Mouse (Mus musculus) erythroblast, adult 5-6 weeks (primary cell): ENCODE data around the gene Srrm3. TPM values are rescaled to one million over a fixed set of nuclear protein-coding genes. Genes with fewer than 3 reads are reported as not detected.

ENCODE experiments used
- ATAC-seq: replicated peaks from 2 replicates; pipeline ENCODE4 v1.8.0; 2016; ENCODE audit warnings: moderate number of reproducible peaks, mild to moderate bottlenecking, moderate TSS enrichment, inconsistent platforms; ENCODE audit not compliant: poor library complexity, low FRiP score, severe bottlenecking
- total RNA-seq, 2 experiments: library from RNA; stranded (forward) in 1 of 2; stranded (reverse) in 1 of 2; fragments of 150-400 nt in 1 of 2; fragments of 200-764, 138-1000 nt in 1 of 2; gene quantifications; 2 replicates each; pipeline versions ENCODE4 v1.2.3 to v1.2.4; 2015 to 2017; ENCODE audit warnings: low replicate concordance in 2 of 2

Gene Srrm3
- total RNA-seq, 2 experiments from 2014 or later = not detected

GRCm38 (mm10) chr5:135919902-135920301, 113.2 kb downstream of the Srrm3 start:
- no peak for ATAC-seq

- no peak for ATAC-seq
Measured at GRCm38 (mm10) chr5:135923901-135924300, 117.2 kb downstream of the Srrm3 start.

Other genes starting within 250 kb of the Srrm3 start
- not detected in 2 replicates for gene Ccl26, start 243.3 kb upstream of the Srrm3 start, total RNA-seq (2015; ENCODE audit: low replicate concordance)
- gene Ccl26, start 243.3 kb upstream of the Srrm3 start, total RNA-seq (2017; ENCODE audit: low replicate concordance) = not detected in 2 replicates
- not detected in 2 replicates for gene Ccl24, start 233.8 kb upstream of the Srrm3 start, total RNA-seq (2015; ENCODE audit: low replicate concordance)
- not detected in 2 replicates for gene Ccl24, start 233.8 kb upstream of the Srrm3 start, total RNA-seq (2017; ENCODE audit: low replicate concordance)
- 9.6 and 9.8 TPM in 2 replicates for gene Rhbdd2, start 174.3 kb upstream of the Srrm3 start, total RNA-seq (2015; ENCODE audit: low replicate concordance)
- 0.28 and 5.1 TPM in 2 replicates for gene Rhbdd2, start 174.3 kb upstream of the Srrm3 start, total RNA-seq (2017; ENCODE audit: low replicate concordance)
- 8.8 and 9.0 TPM in 2 replicates for gene Por, start 136.9 kb upstream of the Srrm3 start, total RNA-seq (2015; ENCODE audit: low replicate concordance)
- 9.9 and 14.5 TPM in 2 replicates for gene Por, start 136.9 kb upstream of the Srrm3 start, total RNA-seq (2017; ENCODE audit: low replicate concordance)
- 0.58 and 5.4 TPM in 2 replicates for gene Tmem120a, start 62.4 kb upstream of the Srrm3 start, total RNA-seq (2015; ENCODE audit: low replicate concordance)
- 6.0 and 8.7 TPM in 2 replicates for gene Tmem120a, start 62.4 kb upstream of the Srrm3 start, total RNA-seq (2017; ENCODE audit: low replicate concordance)
- not detected in 2 replicates for gene Styxl1, start 28.5 kb upstream of the Srrm3 start, total RNA-seq (2015; ENCODE audit: low replicate concordance)
- gene Styxl1, start 28.5 kb upstream of the Srrm3 start, total RNA-seq (2017; ENCODE audit: low replicate concordance) = not detected in 2 replicates
- 106 and 152 TPM in 2 replicates for gene Mdh2, start 28.4 kb upstream of the Srrm3 start, total RNA-seq (2015; ENCODE audit: low replicate concordance)
- gene Mdh2, start 28.4 kb upstream of the Srrm3 start, total RNA-seq (2017; ENCODE audit: low replicate concordance) = 47.2 and 55.1 TPM in 2 replicates
- not detected in 2 replicates for gene Hspb1, start 81.0 kb downstream of the Srrm3 start, total RNA-seq (2015; ENCODE audit: low replicate concordance)
- gene Hspb1, start 81.0 kb downstream of the Srrm3 start, total RNA-seq (2017; ENCODE audit: low replicate concordance) = not detected in 2 replicates
- 14.8 and 40.5 TPM in 2 replicates for gene Ywhag, start 127.7 kb downstream of the Srrm3 start, total RNA-seq (2015; ENCODE audit: low replicate concordance)
- 17.3 and 17.9 TPM in 2 replicates for gene Ywhag, start 127.7 kb downstream of the Srrm3 start, total RNA-seq (2017; ENCODE audit: low replicate concordance)
- gene Ssc4d, start 167.6 kb downstream of the Srrm3 start, total RNA-seq (2015; ENCODE audit: low replicate concordance) = 6.0 and 6.3 TPM in 2 replicates
- gene Ssc4d, start 167.6 kb downstream of the Srrm3 start, total RNA-seq (2017; ENCODE audit: low replicate concordance) = 0.56 TPM in 1 of 2 replicates, not detected in the other
- not detected in 2 replicates for gene Zp3, start 173.2 kb downstream of the Srrm3 start, total RNA-seq (2015; ENCODE audit: low replicate concordance)
- not detected in 2 replicates for gene Zp3, start 173.2 kb downstream of the Srrm3 start, total RNA-seq (2017; ENCODE audit: low replicate concordance)
- 3.8 and 22.1 TPM in 2 replicates for gene Dtx2, start 187.9 kb downstream of the Srrm3 start, total RNA-seq (2015; ENCODE audit: low replicate concordance)
- gene Dtx2, start 187.9 kb downstream of the Srrm3 start, total RNA-seq (2017; ENCODE audit: low replicate concordance) = 2.3 TPM in 1 of 2 replicates, not detected in the other
- gene Upk3b, start 231.6 kb downstream of the Srrm3 start, total RNA-seq (2015; ENCODE audit: low replicate concordance) = not detected in 2 replicates
- gene Upk3b, start 231.6 kb downstream of the Srrm3 start, total RNA-seq (2017; ENCODE audit: low replicate concordance) = 0.14 TPM in 1 of 2 replicates, not detected in the other
- gene Upk3bl, start 247.6 kb downstream of the Srrm3 start, total RNA-seq (2015; ENCODE audit: low replicate concordance) = not detected in 2 replicates
- not detected in 2 replicates for gene Upk3bl, start 247.6 kb downstream of the Srrm3 start, total RNA-seq (2017; ENCODE audit: low replicate concordance)